Mouse (Mus musculus): Measurements from ENCODE around the gene Rnft1. TPM values are rescaled to one million over a fixed set of nuclear protein-coding genes. Genes with fewer than 3 reads are reported as not detected.

Gene Rnft1
- polyA plus RNA-seq, 1 experiment from 2014 or later, result 40.0 TPM

- no peak overlapping the region for H3K4me3 ChIP-seq (ENCODE audit: low read depth, low read length)
- peak; percentile 55 for DNase-seq (ENCODE audit: low spot score)
- TF ChIP-seq CTCF (IDR thresholded peaks at IDR 0.05) (no peak), EP300 (IDR thresholded peaks at IDR 0.05) (no peak)
Observed at GRCm38 (mm10) chr11:86473576-86473975, 10.9 kb upstream of the Rnft1 start.

DNA sequence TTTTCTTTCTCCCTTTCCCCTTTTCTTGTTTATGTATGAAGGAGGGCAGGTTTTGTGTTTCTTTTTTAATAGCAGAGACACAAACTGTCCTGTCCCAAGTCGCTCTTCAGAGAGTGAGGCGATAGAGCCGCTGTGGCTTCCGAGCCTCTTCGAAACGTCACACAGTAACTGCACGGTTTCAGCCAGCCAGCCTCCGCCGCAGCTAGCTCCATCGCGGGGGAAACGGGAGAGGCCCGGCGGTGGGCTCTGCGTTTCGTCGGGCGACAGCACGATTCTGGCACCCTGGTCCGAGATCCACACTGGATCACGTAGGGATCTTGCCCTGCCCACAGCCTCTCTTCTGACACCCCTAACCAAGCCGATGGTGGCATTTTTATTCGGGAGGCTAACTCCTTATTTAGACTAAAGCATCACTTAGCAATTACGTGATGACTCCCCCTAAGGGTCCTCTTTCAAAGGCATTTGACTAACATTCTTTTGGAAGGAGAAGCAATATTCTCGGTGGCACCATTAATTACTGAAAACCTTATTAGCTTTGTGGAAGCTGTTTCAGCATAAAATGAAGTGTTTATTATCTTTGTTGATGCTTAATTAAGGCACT lies 553 bp downstream of the Rnft1 start:
- DNase-seq (ENCODE audit: low spot score) (peak; percentile 47), ATAC-seq (peak; percentile 16; the same call in 1 of the 2 replicates)
- Histone ChIP-seq H3K9me3 (ENCODE audit: low read length) (no peaks in the 10 kb centered on the region), H3K4me3 (ENCODE audit: low read depth, low read length) (peak overlapping the region; percentile 70), H3K36me3 (ENCODE audit: insufficient read depth, low read length) (peaks cover 6% of the 10 kb centered on the region; the same call in 1 of the 2 replicates), H3K4me1 (ENCODE audit: insufficient read depth, low read depth, low read length) (peaks cover 8% of the 10 kb centered on the region), H3K27ac (ENCODE audit: low read length) (peak overlapping the region; percentile 93), H3K27me3 (replicated peaks; ENCODE audit: insufficient read depth, low read length) (no peaks in the 10 kb centered on the region), H3K4me2 (replicated peaks; ENCODE audit: low read depth, low read length) (peak overlapping the region; percentile 67), H3K9ac (replicated peaks; ENCODE audit: low read depth) (peak overlapping the region; percentile 78)
- TF ChIP-seq CTCF (IDR thresholded peaks at IDR 0.05), result no peak
- TF ChIP-seq EP300 (IDR thresholded peaks at IDR 0.05), result no peak
- 1% methylated on average over 25 of the region's 25 CpGs for WGBS

More at GRCm38 (mm10) chr11:86473576-86473975, 10.9 kb upstream of the Rnft1 start:
- Histone ChIP-seq H3K9ac (replicated peaks; ENCODE audit: low read depth) (no peak overlapping the region), H3K4me1 (ENCODE audit: insufficient read depth, low read depth, low read length) (no peaks in the 10 kb centered on the region), H3K27me3 (replicated peaks; ENCODE audit: insufficient read depth, low read length) (no peaks in the 10 kb centered on the region), H3K27ac (ENCODE audit: low read length) (no peak overlapping the region), H3K36me3 (ENCODE audit: insufficient read depth, low read length) (no peaks in the 10 kb centered on the region), H3K9me3 (ENCODE audit: low read length) (no peaks in the 10 kb centered on the region), H3K4me2 (replicated peaks; ENCODE audit: low read depth, low read length) (peak overlapping the region; percentile 40)
- ATAC-seq, result peak; percentile 25; the same call in 1 of the 2 replicates
- 29% methylated on average over 3 of the region's 3 CpGs for WGBS

DNA sequence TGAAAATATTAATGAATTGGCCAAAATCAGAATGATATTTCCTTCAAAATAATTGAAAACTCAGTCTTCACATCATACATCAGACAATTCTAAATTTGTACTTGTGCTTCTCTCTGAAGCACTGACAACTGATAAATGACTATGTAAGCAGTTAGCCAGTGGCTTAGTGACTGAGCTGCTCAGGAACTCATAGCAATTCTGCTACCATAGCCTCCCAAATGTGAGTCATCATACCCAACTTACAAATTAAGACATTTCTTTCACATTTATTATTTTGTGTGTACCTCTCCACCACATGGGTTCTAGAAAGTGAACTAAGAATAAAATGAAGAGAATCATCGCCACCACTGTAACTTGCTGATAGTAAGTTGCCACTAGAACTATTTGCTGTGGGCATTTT lies 6.3 kb downstream of the Rnft1 start:
- DNase-seq (ENCODE audit: low spot score) (no peak), ATAC-seq (no peak)
- WGBS, result 90% methylated on average over 1 of the region's 1 CpGs
- Histone ChIP-seq H3K27ac (ENCODE audit: low read length) (no peak overlapping the region), H3K4me3 (ENCODE audit: low read depth, low read length) (no peak overlapping the region), H3K9me3 (ENCODE audit: low read length) (no peaks in the 10 kb centered on the region), H3K36me3 (ENCODE audit: insufficient read depth, low read length) (peaks cover 18% of the 10 kb centered on the region; the same call in 1 of the 2 replicates), H3K27me3 (replicated peaks; ENCODE audit: insufficient read depth, low read length) (no peaks in the 10 kb centered on the region), H3K4me2 (replicated peaks; ENCODE audit: low read depth, low read length) (no peak overlapping the region), H3K4me1 (ENCODE audit: insufficient read depth, low read depth, low read length) (peaks cover 4% of the 10 kb centered on the region), H3K9ac (replicated peaks; ENCODE audit: low read depth) (no peak overlapping the region)
- TF ChIP-seq EP300 (IDR thresholded peaks at IDR 0.05) (no peak), CTCF (IDR thresholded peaks at IDR 0.05) (no peak)

- no peaks in the 10 kb centered on the region for H3K9me3 ChIP-seq (ENCODE audit: low read length)
- DNase-seq (ENCODE audit: low spot score) (no peak), ATAC-seq (no peak)
- no peak overlapping the region for H3K4me3 ChIP-seq (ENCODE audit: low read depth, low read length)
- TF ChIP-seq CTCF (IDR thresholded peaks at IDR 0.05) (no peak), EP300 (IDR thresholded peaks at IDR 0.05) (no peak)
- peaks cover 16% of the 10 kb centered on the region for H3K36me3 ChIP-seq (ENCODE audit: insufficient read depth, low read length)
- H3K9ac ChIP-seq (replicated peaks; ENCODE audit: low read depth), result no peak overlapping the region
- H3K4me1 ChIP-seq (ENCODE audit: insufficient read depth, low read depth, low read length), result no peaks in the 10 kb centered on the region
- no peak overlapping the region for H3K4me2 ChIP-seq (replicated peaks; ENCODE audit: low read depth, low read length)
- H3K27me3 ChIP-seq (replicated peaks; ENCODE audit: insufficient read depth, low read length), result no peaks in the 10 kb centered on the region
- WGBS, result 90% methylated on average over 1 of the region's 1 CpGs
- H3K27ac ChIP-seq (ENCODE audit: low read length), result no peak overlapping the region
Observed at GRCm38 (mm10) chr11:86497356-86497755, 12.9 kb downstream of the Rnft1 start.

DNA sequence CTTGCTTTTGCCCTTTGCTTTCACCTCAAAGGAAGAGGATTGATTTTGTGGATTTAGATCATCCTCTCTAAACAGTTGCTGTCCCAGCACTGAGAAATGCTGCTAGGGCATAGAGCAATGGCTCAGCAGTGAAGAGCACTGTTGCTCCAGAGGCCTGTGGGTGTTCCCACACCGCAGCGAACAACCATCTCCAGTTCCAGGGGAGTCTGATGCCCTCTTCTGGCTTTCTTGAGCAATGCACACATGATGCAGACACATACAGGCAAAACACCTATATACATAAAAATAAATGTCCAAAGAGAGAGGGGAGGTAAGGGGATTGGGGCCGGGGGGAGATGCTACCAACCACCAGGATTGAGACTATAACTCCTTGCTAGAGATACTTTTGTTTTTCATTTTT lies 13.5 kb downstream of the Rnft1 start:
- 77% methylated on average over 3 of the region's 3 CpGs for WGBS
- DNase-seq (ENCODE audit: low spot score) (peak; percentile 18), ATAC-seq (no peak)
- Histone ChIP-seq H3K4me3 (ENCODE audit: low read depth, low read length) (no peak overlapping the region), H3K4me2 (replicated peaks; ENCODE audit: low read depth, low read length) (no peak overlapping the region), H3K9ac (replicated peaks; ENCODE audit: low read depth) (no peak overlapping the region), H3K36me3 (ENCODE audit: insufficient read depth, low read length) (peaks cover 13% of the 10 kb centered on the region), H3K27me3 (replicated peaks; ENCODE audit: insufficient read depth, low read length) (no peaks in the 10 kb centered on the region), H3K9me3 (ENCODE audit: low read length) (no peaks in the 10 kb centered on the region), H3K4me1 (ENCODE audit: insufficient read depth, low read depth, low read length) (no peaks in the 10 kb centered on the region), H3K27ac (ENCODE audit: low read length) (no peak overlapping the region)
- no peak for TF ChIP-seq EP300 (IDR thresholded peaks at IDR 0.05)
- peak; percentile 44 for TF ChIP-seq CTCF (IDR thresholded peaks at IDR 0.05)

- H3K9me3 ChIP-seq (ENCODE audit: low read length), result no peaks in the 10 kb centered on the region
- H3K4me2 ChIP-seq (replicated peaks; ENCODE audit: low read depth, low read length), result no peak overlapping the region
- H3K4me3 ChIP-seq (ENCODE audit: low read depth, low read length), result no peak overlapping the region
- H3K9ac ChIP-seq (replicated peaks; ENCODE audit: low read depth), result no peak overlapping the region
- TF ChIP-seq CTCF (IDR thresholded peaks at IDR 0.05), result no peak
- ATAC-seq (no peak), DNase-seq (ENCODE audit: low spot score) (no peak)
- no peaks in the 10 kb centered on the region for H3K4me1 ChIP-seq (ENCODE audit: insufficient read depth, low read depth, low read length)
- H3K27me3 ChIP-seq (replicated peaks; ENCODE audit: insufficient read depth, low read length), result no peaks in the 10 kb centered on the region
- WGBS, result 63% methylated on average over 1 of the region's 1 CpGs
- H3K36me3 ChIP-seq (ENCODE audit: insufficient read depth, low read length), result peaks cover 9% of the 10 kb centered on the region
- H3K27ac ChIP-seq (ENCODE audit: low read length), result no peak overlapping the region
Observed at GRCm38 (mm10) chr11:86500795-86501194, 16.3 kb downstream of the Rnft1 start.
